Mouse (Mus musculus) regulatory T cell (primary cell): ENCODE results near the gene Ccnb2.

Experiments used
- in situ Hi-C: fragments of 300-600 bp; cut with MboI, MseI; formaldehyde crosslinking; loops from one replicate; pipeline ENCODE4 v1.15.1; 2025; ENCODE audit warnings: high pct_unique_total_duplicates

The Ccnb2 gene

DNA sequence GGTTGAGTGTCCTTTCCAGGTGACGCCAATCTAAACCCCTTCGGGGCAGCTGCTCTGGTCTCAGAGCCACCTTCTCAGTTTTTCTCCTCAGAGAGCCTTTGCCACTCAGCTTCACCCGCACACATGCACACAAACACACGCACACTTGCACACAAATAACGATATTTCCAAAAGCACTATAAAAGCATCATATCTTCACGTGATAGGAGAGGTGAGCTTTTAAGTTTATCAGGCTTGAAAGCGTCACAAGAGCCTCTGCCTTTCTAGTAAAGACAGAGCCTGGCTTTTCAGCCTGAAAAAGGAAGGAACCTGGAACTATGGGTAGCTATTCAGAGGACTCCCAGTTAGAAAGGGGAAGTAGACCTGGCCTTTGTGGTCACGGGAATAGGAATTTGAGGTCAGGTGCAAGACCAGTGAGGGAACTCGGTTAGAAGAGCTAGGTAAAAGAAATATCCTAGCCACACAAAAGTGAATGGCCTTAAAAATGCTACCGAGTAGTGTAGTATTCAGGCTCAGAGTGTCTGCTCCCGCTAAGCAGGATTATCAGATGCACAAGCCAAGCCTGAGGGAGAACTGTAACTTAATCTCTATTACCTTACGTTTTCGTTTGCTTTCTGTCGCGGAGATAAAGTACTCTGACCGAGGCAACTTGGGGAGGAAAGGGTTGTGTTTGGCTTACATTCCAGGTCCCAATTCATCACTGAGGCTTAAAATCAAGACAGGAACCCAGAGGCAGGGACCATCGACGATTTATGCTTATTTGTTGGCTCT, 36.2 kb downstream of the Ccnb2 start:
- in situ Hi-C loops: no loop called here

DNA sequence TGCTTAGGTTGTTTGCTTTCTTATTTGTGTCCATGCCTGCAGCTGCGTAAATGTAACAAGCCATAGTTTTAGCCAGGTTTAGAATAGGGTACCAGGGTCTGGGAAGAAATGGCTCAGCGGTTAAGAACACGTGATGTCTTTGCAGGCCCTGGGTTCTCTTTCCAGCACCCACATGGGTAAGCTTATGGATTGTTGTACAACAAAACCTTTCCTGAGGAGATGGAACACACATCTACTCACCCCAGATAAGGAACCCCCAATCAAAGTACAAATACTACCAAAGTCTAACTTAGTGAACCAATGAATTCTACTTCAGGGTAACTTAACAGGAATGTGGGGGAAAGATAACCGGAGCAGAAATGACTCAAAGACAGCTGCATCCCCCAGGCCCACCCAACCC, 36.9 kb downstream of the Ccnb2 start:
- in situ Hi-C loops: no loop called here

DNA sequence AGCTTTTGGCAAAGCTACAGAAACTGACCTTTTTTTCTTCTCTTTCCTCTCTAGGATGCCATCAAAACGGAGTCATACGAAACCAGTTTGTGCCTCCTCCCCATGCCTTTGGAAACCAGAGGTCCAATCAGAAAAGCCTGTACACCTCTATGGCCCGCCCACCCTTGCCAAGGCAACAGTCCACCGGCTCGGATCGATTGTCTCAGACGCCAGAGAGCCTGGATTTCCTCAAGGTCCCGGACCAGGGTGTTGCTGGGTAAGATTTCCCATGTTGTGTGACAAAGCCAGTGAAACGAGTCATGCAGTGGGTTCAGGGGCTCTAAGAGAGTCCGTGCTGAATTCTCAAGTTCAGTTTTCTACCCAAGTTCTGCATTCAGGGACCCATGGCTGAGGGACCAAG, 37.6 kb downstream of the Ccnb2 start:
- in situ Hi-C loops: no loop called here

DNA sequence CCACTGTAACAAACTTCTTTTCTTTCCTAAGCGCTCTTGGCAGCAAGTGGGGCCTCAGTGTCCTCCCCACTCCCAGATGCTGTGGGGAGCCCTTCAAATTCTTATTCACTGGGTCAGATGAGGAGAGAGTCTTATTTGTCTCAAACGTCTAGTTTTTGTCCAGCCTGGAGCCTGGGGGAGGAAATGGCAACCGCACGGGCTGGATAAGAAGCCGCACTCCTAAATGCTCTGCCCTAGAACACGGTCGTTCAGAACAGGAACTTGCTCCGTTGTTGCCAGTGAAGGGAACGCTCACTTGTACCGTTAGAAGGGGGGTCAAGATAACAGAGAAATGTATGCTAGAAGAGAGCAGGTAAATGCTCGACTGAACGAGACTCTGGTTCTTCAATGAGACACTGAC, 39.3 kb downstream of the Ccnb2 start:
- in situ Hi-C loops: no loop called here

DNA sequence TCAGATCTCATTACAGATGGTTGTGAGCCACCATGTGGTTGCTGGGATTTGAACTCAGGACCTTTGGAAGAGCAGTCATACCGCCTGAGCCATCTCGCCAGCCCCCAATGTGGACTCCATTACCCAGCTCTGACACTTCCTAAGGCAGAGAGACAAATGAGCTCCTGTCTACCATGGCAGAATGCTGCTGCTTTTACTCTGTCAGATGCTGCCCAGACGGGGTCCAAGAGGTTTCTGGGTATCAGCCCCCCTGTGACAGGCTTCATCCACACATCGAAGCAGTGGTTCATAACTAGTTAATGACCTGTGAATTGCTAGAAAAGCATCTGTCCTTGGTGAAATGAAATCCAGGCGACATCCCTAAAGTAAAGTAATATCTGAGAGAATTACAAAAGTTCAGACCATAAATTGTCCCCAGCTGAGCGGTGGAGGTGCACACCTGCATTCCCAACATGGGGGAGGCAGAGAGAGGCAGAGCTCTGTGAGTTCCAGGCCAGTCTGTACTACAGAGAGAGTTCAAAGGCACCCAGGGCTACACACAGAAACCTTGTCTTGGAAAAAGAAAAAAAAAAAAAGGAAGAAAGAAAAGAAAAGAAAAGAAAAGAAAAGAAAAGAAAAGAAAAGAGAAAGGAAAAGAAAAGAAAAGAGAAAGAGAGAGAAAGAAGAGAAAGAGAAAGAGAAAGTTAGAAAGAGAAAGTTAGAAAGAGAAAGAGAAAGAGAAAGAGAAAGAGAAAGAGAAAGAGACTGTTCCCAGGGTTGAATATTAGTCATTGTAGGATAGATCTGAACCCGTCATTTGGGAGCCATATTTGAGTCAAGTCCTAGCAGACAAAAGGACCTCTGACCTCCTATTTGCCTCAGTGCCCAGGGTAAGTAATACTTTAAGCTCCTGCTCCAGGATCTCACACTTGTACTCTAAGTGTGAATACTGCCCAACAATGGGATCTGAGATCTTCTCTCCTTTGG, 41.6 kb downstream of the Ccnb2 start:
- in situ Hi-C loops: no loop called here

DNA sequence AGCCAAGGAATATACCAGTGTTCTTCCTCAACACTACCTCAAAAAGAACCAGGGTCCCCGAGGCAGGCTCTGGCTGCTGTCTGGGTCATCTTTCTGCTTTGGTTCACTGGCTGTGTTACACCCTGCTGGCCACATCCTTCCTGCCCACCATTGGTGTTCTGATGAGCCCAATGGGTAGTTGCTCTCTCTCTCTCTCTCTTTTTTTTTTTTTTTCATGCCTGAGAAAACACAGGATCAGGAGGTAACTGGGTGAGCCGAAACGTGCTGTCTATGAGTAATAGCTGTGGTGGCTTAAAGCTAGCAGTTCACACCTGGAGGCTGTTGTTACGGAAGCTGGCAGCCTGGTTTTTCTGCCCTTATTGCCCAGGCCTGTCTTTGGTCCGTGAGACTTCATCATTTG, 49.7 kb downstream of the Ccnb2 start:
- in situ Hi-C loops: no loop called here

DNA sequence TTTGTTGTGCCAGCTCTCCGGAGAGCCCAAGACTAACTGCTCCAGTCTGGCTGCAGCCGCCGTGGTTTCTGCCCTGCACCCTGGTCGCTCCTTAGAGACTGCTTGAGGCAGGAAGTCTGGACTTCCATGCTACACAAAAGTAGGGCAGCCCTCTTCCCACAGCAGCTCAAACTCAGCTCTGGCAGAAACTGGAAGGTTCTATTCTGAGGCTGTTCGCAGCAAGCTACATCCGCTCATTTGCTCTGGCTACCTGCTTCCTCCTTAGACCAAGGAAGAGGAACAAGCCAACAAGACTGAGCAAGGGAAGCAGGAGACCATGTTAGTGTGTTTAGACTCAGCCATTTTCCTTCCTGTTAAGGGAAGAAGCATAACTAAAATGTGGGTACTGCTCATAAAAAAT, 54.4 kb downstream of the Ccnb2 start:
- in situ Hi-C loops: no loop called here

DNA sequence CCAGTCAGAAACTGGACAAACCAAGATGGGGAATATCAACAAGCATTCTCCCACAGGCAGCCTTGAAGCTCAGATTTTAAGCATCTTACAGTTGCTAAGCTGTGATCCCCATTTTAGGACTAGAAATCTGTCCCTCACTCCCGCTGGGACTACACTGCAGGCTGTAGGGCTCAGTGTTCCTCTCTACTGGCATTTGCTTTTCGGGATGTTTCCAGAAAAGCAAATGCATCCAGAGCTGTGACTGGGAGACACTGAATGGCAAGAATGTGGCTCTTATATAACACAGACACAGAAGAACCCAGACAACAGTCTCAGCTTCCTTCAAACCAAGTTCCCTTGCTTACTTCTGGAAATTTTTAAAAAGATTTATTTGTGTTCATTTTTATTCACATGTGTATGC, 55.4 kb downstream of the Ccnb2 start:
- in situ Hi-C loops: no loop called here

DNA sequence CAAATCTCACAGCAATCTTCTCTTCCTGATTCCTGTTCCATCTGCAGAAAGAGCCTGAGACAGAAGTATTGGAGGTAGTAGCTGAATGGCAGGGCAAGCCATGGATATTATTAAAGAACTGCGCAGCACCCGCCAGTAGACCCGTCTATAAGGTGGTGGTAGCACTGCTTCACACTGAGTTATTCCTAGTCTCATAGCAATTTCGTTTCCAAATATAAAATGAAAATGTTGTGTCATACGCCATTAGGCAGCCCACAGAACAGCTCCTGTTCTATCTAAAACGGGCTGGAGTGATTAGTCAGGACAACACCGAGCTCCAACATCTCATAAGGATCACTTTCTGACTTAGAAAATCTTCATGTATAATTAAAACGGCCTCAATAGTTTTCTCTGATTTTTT, 56.6 kb downstream of the Ccnb2 start:
- in situ Hi-C loops: no loop called here

DNA sequence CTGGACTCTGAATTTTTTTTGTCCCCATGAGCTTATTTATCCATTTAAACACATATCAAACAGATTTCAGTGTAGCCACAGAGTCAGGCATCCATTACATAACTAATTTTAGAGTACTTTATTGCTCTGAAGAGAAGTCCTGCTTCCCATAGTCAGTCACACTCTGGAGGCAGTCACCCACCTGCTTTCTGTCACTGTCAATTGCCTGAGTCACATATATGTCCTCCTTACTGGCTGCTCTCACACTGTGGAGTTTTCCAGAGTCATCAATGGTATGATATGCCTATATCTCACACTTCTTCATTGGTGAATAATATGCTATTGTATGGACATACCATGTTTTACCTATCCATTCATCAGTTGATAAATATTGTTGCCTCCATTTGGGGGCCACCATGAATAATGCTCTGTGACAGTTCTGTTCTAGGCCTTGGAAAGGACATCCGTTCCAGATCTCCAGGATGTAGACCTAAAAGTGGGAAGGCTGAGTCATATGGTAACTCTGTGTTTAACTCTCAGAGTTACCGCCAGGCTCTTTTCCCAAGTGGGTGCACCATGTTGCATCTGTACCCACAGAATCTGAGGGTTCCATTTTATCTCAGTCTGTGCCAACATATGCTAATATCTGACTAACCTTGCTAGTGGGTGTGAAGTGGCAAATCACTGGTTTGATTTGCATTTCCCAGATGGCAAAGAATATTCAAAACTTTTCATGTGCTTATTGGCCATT, 61.8 kb downstream of the Ccnb2 start:
- in situ Hi-C loops: no loop called here
